Mouse (Mus musculus): ENCODE measurements around the gene Slc26a5. TPM values are rescaled to one million over a fixed set of nuclear protein-coding genes. Genes with fewer than 3 reads are reported as not detected.

Slc26a5 gene
- total RNA-seq, 2 experiments from 2014 or later: 0.14 to 0.24 TPM

DNA sequence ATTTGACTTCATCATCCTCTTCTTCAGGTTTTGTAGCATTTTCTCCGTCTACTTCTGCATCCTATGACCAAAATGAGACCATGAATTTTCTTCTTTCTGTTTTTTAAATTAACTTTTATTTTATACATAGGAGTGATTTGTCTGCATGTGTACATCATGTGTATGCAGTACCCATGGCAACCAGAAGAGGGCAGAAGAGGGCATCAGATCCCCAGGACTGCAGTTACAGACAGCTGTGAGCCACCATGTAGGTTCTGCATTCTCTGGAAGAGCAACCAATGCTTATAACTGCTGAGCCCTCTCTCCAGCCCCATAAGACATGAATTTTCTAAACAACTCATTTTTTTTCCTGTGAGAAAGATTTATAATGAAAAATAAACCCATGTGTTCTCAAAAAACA, 51.4 kb downstream of the Slc26a5 start:
- peak in 1 of 2 experiments; percentile 36 for DNase-seq (ENCODE audit: low spot score in 2 of 2)

DNA sequence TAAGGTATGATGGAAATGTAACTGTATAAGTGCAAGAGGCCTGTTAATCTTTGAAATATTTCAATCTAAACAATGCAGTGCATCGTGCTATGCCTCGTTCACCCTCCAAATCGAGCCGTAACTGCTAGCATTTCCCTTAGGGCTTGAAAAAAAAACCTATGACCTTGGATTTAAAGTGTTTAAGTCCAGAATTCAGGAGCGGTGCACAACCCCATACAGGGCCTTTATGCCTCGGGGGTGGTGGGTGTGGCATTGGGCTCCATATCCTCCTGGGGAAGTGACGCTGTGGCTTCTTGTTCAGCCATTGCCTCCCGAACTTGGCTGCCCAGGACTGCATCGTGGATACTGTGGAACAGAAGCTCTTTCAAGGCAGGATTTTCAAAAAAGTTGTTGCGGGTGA, 54.5 kb downstream of the Slc26a5 start:
- no peak for DNase-seq (ENCODE audit: low spot score in 2 of 2)

DNA sequence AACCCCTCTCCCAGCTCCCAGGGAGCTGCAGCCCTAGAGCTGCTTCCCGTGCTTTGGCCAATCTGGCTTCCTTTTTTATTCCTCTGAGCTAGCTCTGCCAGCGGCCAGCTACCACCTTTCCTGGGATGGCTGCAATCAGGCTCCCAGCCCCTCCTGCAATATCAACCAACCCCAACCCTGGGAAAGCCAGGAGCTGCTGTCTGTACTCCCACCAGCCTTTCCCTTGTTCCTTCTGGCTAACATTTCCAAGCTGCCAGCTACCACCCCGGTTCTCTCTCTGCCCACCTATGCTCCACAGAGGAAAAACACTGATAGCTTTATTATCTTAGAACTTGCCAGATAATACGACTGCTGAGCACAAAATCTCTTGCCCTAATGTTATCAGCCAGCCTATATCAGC, 60.6 kb downstream of the Slc26a5 start:
- no peak for DNase-seq (ENCODE audit: low spot score in 2 of 2)

DNA sequence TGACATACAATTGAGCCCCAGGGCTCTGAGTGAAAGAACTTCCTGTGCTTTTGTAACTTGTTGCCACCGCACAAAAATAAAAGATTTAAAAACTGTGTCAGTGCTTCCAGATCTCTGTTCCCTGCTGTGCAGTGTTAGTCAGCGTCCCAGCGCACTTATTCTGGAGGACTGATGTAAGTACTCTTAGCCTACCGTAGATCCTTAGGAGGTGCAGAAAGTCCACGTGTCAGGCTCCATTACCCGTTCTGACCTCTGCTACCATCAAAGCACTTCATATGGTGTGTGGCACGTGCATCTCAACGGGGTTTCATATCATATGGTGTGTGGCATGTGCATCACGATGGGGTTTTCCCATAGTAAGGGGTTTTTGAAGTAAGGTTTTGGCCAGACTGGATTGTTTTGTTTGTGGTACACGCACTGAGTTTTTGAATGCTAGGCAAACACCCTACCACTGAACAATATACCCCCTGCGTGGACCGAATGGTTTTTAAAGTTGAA, 61.7 kb downstream of the Slc26a5 start:
- DNase-seq (ENCODE audit: low spot score in 2 of 2): no peak

DNA sequence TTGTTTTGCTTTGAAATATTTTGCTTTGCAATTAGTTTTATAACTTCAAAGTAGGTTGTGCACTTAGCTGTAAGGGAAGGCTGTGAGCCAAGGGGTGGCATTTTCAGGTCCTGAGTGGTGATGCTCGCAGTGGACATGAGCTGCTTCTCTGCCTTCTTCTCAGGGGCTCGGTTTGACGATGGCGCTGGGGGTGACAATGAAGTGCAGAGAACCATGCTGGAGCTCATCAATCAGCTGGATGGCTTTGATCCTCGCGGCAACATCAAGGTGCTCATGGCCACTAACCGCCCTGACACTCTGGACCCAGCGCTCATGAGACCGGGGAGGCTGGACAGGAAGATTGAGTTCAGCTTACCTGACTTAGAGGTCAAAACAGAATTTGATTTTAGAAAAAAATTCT, 62.5 kb downstream of the Slc26a5 start:
- no peak for DNase-seq (ENCODE audit: low spot score in 2 of 2)

DNA sequence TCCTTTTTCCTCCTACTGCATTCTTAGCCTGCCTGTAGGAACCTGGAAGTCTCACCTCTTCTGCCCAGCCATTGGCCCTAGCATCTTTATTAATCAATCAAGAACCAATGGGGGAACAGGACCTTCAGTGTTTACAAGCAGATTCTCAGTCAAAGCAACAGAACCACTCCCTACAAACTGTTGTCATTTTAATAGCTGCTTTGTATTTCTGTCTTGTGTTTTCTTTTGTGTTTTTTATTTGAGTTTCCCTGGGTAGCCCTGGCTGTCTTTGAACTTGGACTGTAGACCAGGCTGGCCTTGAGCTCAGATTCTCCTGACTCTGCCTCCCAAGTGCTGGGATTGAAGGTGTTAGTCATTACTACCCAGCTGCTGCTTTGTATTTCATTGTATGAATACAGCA, 73.2 kb downstream of the Slc26a5 start:
- DNase-seq (ENCODE audit: low spot score in 2 of 2): no peak

DNA sequence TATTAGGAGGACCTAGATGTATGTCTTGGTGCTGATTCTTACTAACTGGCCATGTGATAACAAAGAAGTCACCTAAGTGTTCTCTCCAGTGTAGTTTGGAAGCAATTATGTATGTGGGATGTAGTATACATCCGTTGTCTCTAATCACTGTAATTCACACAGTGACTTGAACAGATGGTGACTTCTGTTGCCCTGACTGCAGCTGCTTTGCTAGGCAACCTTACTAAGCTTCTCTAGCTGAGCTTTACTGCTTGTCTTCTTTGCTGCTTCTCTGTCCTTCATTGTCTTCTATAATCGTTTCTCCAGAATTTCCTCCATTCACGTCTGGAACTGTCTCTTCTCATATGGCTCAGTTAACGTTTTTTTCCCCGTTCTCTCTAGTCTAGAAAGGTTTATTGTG, 76.3 kb downstream of the Slc26a5 start:
- DNase-seq (ENCODE audit: low spot score in 2 of 2): peak in 1 of 2 experiments; percentile 29

DNA sequence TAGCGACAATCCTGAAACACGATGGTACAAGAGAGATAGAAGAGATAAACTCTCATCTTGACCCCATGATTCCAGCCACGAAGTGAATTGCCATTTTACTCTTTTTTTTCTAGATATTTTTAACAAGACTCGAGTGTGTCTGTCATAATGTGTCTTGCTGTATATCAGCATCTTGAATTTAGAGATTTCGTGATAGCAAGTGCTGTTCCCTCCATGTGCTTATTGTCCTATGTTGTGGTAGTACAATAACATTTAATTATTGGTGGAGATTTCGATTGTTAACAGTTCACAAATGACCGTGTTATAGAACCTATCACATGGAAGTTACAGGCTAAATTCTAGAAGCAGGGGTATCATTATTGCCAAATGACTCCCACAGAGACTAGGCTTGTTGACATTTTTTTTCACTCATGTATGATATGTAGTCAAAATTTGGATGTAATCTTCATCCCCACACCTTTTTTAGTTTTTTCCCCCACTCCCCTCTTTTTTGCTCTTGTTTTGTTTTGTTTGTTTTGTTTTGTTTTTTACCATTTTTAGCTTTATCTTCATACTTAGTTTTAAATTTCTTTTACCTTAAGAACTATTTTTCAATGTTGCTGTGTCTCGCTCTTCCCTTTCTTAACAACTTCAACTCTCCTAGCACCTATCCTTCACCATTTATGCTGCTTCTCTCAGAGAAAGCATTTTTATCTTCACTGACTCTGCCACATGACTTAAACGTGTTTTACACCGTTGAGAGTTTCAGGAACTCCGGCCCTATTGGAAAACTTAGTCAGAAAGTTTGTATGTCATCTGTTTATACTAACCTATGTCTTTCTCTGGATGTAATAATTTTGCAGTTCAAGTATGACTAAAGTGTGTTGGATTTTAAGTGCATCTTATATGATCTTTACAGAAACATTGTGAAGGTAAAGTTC, 78.0 kb downstream of the Slc26a5 start:
- DNase-seq (ENCODE audit: low spot score in 2 of 2): no peak

DNA sequence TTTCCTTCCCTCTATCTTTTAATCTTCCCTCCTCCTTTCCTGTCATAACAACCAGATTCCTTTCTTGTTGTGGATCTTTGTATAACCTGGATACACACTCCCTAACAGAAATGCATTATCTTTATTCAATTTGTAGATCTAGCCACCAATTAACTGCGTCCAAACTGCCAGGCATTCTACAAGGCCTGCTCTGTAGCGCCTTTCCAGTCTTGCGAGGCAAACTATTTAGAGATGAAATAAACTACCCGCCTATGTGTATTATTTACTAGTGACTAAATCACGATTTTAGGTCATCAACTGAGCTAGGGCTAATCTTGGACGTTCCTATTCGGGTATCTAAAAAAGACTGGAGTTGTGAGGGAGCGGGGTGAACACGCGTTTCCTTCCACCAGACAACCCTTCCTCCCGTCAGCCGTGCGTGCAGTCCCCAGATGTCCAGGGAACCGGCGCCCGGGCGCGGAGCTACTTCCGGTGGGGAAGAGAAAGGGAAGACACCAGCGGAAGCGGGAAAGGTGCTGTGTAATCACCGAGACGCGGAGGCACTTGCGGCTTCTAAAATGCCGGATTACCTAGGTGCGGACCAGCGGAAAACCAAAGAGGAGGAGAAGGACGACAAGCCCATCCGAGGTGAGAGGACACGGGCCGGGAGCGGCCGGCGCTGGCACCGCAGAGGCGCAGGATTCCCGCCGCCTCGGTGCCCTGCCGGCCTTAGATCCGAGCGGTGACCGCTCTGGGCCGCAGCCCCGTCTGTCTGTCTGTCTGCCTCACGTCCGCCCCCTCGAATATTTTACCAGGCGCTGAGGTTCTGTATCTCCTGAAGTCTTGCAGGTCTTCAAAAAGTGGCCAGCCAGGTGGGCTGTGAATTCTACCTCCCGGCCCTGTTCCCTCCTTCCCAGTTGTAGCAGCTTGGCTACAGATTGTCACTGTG, 78.9 kb downstream of the Slc26a5 start:
- peak; percentile 93 to 94 for DNase-seq (ENCODE audit: low spot score in 2 of 2)

DNA sequence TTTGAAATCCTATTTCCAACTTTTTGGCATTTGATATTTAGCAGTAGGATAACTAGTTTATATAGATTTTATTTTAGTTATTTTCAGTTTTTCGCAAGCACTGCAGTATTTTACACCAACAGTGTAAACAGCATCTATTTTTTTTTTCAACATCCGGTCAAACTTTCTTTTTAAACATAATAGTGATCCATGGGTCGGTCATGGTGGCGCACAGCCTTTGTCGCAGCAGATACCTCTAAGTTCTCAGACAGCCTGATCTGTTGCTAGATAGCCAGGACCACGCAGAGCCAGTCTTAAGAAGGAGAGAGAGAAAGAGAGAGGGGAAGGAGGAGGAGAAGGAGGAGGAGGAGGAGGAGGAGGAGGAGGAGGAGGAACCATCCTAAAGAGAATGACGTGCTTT, 79.6 kb downstream of the Slc26a5 start:
- DNase-seq (ENCODE audit: low spot score in 2 of 2): no peak

DNA sequence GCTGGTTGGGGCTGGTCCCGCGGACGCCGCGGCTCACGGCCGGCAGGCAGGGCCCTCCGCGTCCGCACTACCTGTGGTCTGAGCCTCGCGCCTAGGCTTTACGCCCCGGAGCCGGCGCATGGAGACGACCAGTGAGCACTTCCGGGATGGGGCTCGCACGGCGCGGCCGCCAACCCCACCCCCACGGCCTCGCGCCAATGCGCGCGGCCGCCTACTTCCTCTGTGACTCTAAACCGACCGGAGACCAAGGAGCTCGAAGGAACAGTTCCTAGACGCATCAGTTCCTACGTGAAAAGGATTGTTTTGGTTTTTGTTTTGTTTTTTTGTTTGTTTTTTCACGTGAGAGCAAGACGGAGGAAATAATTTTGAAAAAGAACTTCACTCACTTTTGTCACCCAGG, 80.4 kb downstream of the Slc26a5 start, which contains the start of the genes Dnajc2 and Psmc2:
Gene Dnajc2, minus strand, starts transcription at position 199 of the 400 bp plus-strand sequence.
Gene Psmc2, plus strand, starts transcription at position 231 of the 400 bp plus-strand sequence.
- DNase-seq (ENCODE audit: low spot score in 2 of 2): peak; percentile 86 to 93

DNA sequence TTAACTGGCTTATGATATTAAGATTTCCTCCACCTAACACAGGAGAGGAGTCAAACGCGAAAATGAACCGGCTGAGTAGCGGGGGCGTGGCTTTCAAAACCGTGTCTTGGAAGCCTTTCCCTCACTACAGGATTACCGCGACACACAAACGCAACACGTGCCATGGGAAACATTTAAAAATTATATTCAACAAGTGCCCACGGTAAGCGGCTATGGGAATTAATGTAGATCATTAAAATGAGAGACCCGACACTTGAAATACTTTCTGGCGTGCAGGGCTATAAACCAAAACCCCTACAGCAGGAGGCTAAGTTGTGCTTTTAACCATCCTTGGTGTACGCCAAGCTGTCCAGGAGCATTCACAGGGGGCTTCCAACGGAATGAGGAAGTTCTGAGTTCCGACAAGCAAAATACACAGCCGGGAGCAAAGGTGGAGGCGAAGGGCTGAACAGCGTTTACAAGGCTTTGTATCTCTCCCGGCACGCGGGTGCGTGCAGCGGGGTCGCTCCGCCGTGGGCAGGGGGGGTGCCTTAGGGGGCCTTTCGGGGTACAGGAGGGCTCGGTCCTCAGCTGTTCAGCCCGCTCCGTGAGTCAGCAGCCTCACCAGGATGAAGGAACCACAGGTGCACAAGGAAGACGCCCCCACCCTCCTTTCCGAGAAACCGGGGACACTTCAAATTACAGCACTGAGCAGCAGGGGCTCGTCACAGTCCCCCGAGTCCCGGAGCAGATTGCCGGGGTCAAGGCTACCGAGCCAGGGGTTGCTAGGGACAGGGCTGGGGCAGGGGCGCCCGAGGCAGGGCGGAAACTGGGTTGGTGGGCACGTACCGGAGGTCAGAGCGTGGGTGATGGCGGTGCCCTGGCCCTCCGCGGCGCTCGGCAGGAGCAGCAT, 81.0 kb downstream of the Slc26a5 start:
- no peak for DNase-seq (ENCODE audit: low spot score in 2 of 2)

DNA sequence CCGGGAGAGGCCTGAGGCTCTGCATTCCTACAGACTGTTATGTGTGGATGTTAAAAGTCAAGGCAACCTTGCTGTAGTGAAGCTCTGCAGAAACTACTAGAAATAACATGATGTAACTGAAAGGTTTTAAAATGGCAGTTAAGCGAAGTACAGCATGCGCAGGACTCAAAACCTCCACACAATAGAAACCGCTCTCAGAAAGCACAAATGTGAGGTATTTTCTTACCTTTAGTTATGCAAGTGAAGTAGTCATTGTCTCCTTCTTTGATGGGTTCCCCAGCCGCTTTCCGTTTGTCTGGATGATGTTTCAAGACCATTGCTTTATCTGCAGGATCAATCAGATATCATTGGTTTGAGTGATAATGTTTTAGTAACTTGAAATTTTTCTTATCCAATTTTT, 88.9 kb downstream of the Slc26a5 start:
- no peak for DNase-seq (ENCODE audit: low spot score in 2 of 2)

DNA sequence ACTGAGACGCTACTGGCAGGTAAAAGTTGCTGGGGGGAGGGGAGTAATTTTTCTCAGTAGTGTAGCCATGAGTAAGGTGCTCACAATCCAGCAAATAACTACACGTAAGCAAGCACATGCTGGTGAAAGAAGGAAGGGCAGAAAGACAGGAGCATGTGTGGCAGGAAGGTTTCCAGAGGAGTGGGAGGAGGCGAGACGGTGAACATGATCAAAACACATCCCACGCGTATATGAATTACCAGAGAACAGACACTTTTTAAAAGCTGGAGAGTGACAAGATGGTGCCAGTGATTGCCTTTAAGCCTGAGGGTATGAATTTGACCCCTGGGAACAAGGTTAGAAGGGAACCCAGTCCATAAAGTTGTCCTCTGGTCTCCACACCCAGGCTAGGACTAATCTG, 95.6 kb downstream of the Slc26a5 start:
- no peak for DNase-seq (ENCODE audit: low spot score in 2 of 2)

DNA sequence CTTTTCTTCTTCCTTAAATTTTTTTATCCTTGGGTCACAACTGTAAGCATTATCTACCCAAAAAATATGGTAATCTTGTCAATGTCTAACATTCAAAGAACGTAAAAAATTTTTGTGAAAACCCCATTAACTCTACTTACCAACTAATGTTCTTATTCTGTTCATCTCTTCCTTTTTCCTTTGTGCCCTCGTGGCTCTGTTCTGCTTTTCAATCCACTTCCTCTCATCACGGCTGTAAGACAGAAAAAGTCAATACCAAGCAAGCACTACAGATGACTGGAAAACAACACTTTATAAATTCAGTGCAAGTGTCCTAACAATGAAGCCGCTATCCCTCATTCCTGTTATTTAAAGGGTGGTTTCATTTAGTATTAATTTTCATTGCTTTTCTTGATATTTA, 96.9 kb downstream of the Slc26a5 start:
- DNase-seq (ENCODE audit: low spot score in 2 of 2): no peak

Other genes starting within 250 kb of the Slc26a5 start
- under 1 TPM; 0.17 to 0.41 TPM for gene Fbxl13, start 220.0 kb downstream of the Slc26a5 start, total RNA-seq (2021)
- 10 to 100 TPM; 23.9 to 24.9 TPM for gene Armc10, start 219.8 kb downstream of the Slc26a5 start, total RNA-seq (2021)
- gene Napepld, start 164.2 kb downstream of the Slc26a5 start, total RNA-seq (2021): 10 to 100 TPM; 11.6 to 13.0 TPM
- gene Pmpcb, start 128.5 kb downstream of the Slc26a5 start, total RNA-seq (2021): 10 to 100 TPM; 59.3 to 67.1 TPM
- gene Dnajc2, start 80.4 kb downstream of the Slc26a5 start, total RNA-seq (2021): 10 to 100 TPM; 27.9 to 33.2 TPM
- gene Psmc2, start 80.3 kb downstream of the Slc26a5 start, total RNA-seq (2021): 100 to 1,000 TPM; 116 to 119 TPM